8 mouse cellular contexts compared by ENCODE assay signal in genomic region chr8:13338901-13339645, GRCm38 (mm10). TPM values are rescaled to one million over a fixed set of nuclear protein-coding genes. Genes with fewer than 3 reads are reported as not detected.
A peak's percentile ranks its signal among the peaks of the same experiment; 100 is the strongest.
DNase-seq lines count a peak whose midpoint lies in the region; ATAC-seq and TF ChIP-seq lines count a peak whose summit lies in the region.

No protein-coding gene starts in this region.

- in situ Hi-C loops in ES-E14 (cut with MboI; ENCODE audit: low sequenced_read_pairs in 2 of 2, unreplicated experiment in 2 of 2) = no loop called here

- H3K27me3 ChIP-seq in kidney, adult 2 months (replicated peaks; ENCODE audit: control insufficient read depth, insufficient read depth, low read length) = no peaks in the 10 kb centered on the region
- no peaks in the 10 kb centered on the region for H3K27me3 ChIP-seq in lung, embryonic 16.5 days (ENCODE audit: control insufficient read depth, insufficient read depth, low read depth, low read length)

- peak; percentile 55 for ATAC-seq in lung, embryonic 16.5 days (ENCODE audit: low read depth)

- peak overlapping the region; percentile 54 for H3K27ac ChIP-seq in ES-E14 (ENCODE audit: insufficient read depth, low read depth, low read length, poor library complexity, severe bottlenecking)
- H3K27ac ChIP-seq in kidney, adult 2 months (ENCODE audit: insufficient read depth, low read depth, low read length) = no peak overlapping the region
- H3K27ac ChIP-seq in lung, embryonic 16.5 days (ENCODE audit: low read length) = peak overlapping the region; percentile 74

- peak overlapping the region; percentile 96 for H3K9ac ChIP-seq in ES-E14 (ENCODE audit: insufficient read depth, low read depth, low read length, poor library complexity, severe bottlenecking)
- peak overlapping the region; percentile 82 for H3K9ac ChIP-seq in lung, embryonic 16.5 days (ENCODE audit: low read length)

- peak overlapping the region; percentile 85 to 91 for H3K4me3 ChIP-seq in ES-E14 (ENCODE audit: insufficient read depth in 1 of 2, low read depth in 1 of 2, low read length in 2 of 2, poor library complexity in 1 of 2, severe bottlenecking in 1 of 2)
- peak overlapping the region; percentile 61 for H3K4me3 ChIP-seq in kidney, adult 2 months (ENCODE audit: insufficient read depth, low read depth, low read length)
- H3K4me3 ChIP-seq in lung, embryonic 16.5 days (ENCODE audit: low read length) = peak overlapping the region; percentile 75

- TF ChIP-seq POLR2A in kidney, adult 2 months (IDR thresholded peaks at IDR 0.05; ENCODE audit: low read depth, low read length) = no peak

- peak overlapping the region; percentile 82 for H3K4me2 ChIP-seq in lung, embryonic 16.5 days (ENCODE audit: low read depth, low read length)

- peak; percentile 64 for DNase-seq in 416B (ENCODE audit: low read depth)
- no peak for DNase-seq in ES-E14 (ENCODE audit: low read depth, low spot score)
- DNase-seq in cerebellum, adult 9-10 months = peak; percentile 41
- DNase-seq in heart, adult 9 months (ENCODE audit: low spot score in 2 of 2) = peak; percentile 13
- peak; percentile 12 for DNase-seq in kidney, adult 2 months
- DNase-seq in right cerebral cortex, postnatal 14 days = peak; percentile 51
- no peak for DNase-seq in frontal cortex, postnatal 25 days (ENCODE audit: low spot score in 2 of 2)

- no peaks in the 10 kb centered on the region for H3K9me3 ChIP-seq in ES-E14 (ENCODE audit: control insufficient read depth, insufficient read depth, low read depth, low read length)
- H3K9me3 ChIP-seq in lung, embryonic 16.5 days (ENCODE audit: control insufficient read depth, low read length) = no peaks in the 10 kb centered on the region

- WGBS in kidney, adult 2 months = under 1% methylated on average over 67 of the region's 70 CpGs
- 0% methylated on average over 34 of the region's 70 CpGs for WGBS in lung, embryonic 16.5 days

- no peak for TF ChIP-seq CTCF in kidney, adult 2 months (conservative IDR thresholded peaks at IDR 0.05; ENCODE audit: insufficient read depth, insufficient read length, low read depth, low read length)

- H3K4me1 ChIP-seq in ES-E14 (ENCODE audit: control insufficient read depth in 2 of 2, insufficient read depth in 2 of 2, low read length in 2 of 2, poor library complexity in 1 of 2) = peaks cover 5 to 11% of the 10 kb centered on the region in 2 experiments; a peak in 3 of 4 replicates
- peaks cover 5% of the 10 kb centered on the region; the same call in 1 of the 2 replicates for H3K4me1 ChIP-seq in kidney, adult 2 months (ENCODE audit: control insufficient read depth, insufficient read depth, low read length)
- peaks cover 15% of the 10 kb centered on the region for H3K4me1 ChIP-seq in lung, embryonic 16.5 days (replicated peaks; ENCODE audit: control insufficient read depth, insufficient read depth, low read length)

- H3K36me3 ChIP-seq in ES-E14 (ENCODE audit: control insufficient read depth, insufficient read depth, low read length, poor library complexity, severe bottlenecking) = peaks cover 24% of the 10 kb centered on the region
- H3K36me3 ChIP-seq in kidney, adult 2 months (ENCODE audit: control insufficient read depth, insufficient read depth, low read length) = no peaks in the 10 kb centered on the region
- H3K36me3 ChIP-seq in lung, embryonic 16.5 days (ENCODE audit: control insufficient read depth, insufficient read depth, low read length) = peaks cover 18% of the 10 kb centered on the region

TF ChIP-seq in ES-E14, 5 proteins besides CTCF, POLR2A, EP300 and RAD21:
- TF ChIP-seq ZC3H11A (IDR thresholded peaks at IDR 0.05; ENCODE audit: borderline replicate concordance, low read depth, low read length) = no peak
- no peak for TF ChIP-seq HCFC1 (IDR thresholded peaks at IDR 0.05; ENCODE audit: borderline replicate concordance, insufficient read depth, low read length)
- TF ChIP-seq ZNF384 (IDR thresholded peaks at IDR 0.05; ENCODE audit: low read depth, low read length) = no peak
- TF ChIP-seq MAFK (IDR thresholded peaks at IDR 0.05; ENCODE audit: insufficient read depth, low read depth, low read length) = no peak
- TF ChIP-seq CHD2 (IDR thresholded peaks at IDR 0.05; ENCODE audit: low read depth, low read length) = no peak

RNA-seq across cellular contexts. Expression of gene Tfdp1, which starts 0.5 kb away (rescaled TPM):
- total RNA-seq in ES-E14 (2012; rRNA removed) = 97.9 and 110 TPM in 2 replicates
- 26.3 and 26.6 TPM in 2 replicates for polyA plus RNA-seq in kidney, adult 2 months (2012; rRNA removed)
- polyA plus RNA-seq in lung, embryonic 16.5 days (2015; fragmentation: Nextera tagmentation; extraction: Ambion mirVana) = 144 and 155 TPM in 2 replicates

RNA-seq across cellular contexts. Expression of gene Tmco3, which starts 51.1 kb away (rescaled TPM):
- total RNA-seq in ES-E14 (2012; rRNA removed) = 20.3 and 27.0 TPM in 2 replicates
- 70.0 and 72.5 TPM in 2 replicates for polyA plus RNA-seq in kidney, adult 2 months (2012; rRNA removed)
- 35.7 and 41.3 TPM in 2 replicates for polyA plus RNA-seq in lung, embryonic 16.5 days (2015; fragmentation: Nextera tagmentation; extraction: Ambion mirVana)

RNA-seq across cellular contexts. Expression of gene Dcun1d2, which starts 51.1 kb away (rescaled TPM):
- total RNA-seq in ES-E14 (2012; rRNA removed) = 10.6 and 12.3 TPM in 2 replicates
- polyA plus RNA-seq in kidney, adult 2 months (2012; rRNA removed) = 25.0 and 26.0 TPM in 2 replicates
- 24.8 and 25.0 TPM in 2 replicates for polyA plus RNA-seq in lung, embryonic 16.5 days (2015; fragmentation: Nextera tagmentation; extraction: Ambion mirVana)

RNA-seq across cellular contexts. Expression of gene Atp4b, which starts 57.6 kb away (rescaled TPM):
- not detected in 2 replicates for total RNA-seq in ES-E14 (2012; rRNA removed)
- polyA plus RNA-seq in kidney, adult 2 months (2012; rRNA removed) = 0.20 and 0.26 TPM in 2 replicates
- polyA plus RNA-seq in lung, embryonic 16.5 days (2015; fragmentation: Nextera tagmentation; extraction: Ambion mirVana) = not detected in 2 replicates

Comparison
In these comparisons a context has a peak if more than half of its experiments do, and no peak if none do; other contexts are left out.
1. DNase-seq: peak in 416B (single experiment), cerebellum, adult 9-10 months (single experiment), heart, adult 9 months (2 of 2), kidney, adult 2 months (single experiment) and right cerebral cortex, postnatal 14 days (single experiment); none in ES-E14 (single experiment) and frontal cortex, postnatal 25 days (0 of 2).
2. Peak in every context shown above with its lines, with median percentiles within 50 percentile points of each other: H3K4me3 ChIP-seq.